Mouse (Mus musculus): ENCODE measurements around the gene Ten1. TPM values are rescaled to one million over a fixed set of nuclear protein-coding genes. Genes with fewer than 3 reads are reported as not detected.

The Ten1 gene
- polyA plus RNA-seq, 1 experiment: 70.4 TPM

GRCm38 (mm10) chr11:116221931-116222739, 23.5 kb downstream of the Ten1 start:
- peaks cover 21% of the 10 kb centered on the region for H3K4me1 ChIP-seq (ENCODE audit: control insufficient read depth, insufficient read depth, low read length)
- no peak for TF ChIP-seq POLR2A (IDR thresholded peaks at IDR 0.05; ENCODE audit: borderline replicate concordance, low read depth, low read length)
- TF ChIP-seq CTCF (IDR thresholded peaks at IDR 0.05; ENCODE audit: low read depth, low read length): no peak
- H3K27ac ChIP-seq (ENCODE audit: insufficient read depth, low read depth, low read length): no peak overlapping the region
- peak overlapping the region; percentile 41 for H3K4me3 ChIP-seq (ENCODE audit: insufficient read depth, low read length)

- Histone ChIP-seq H3K4me3 (ENCODE audit: insufficient read depth, low read length) (peak overlapping the region; percentile 41), H3K27ac (ENCODE audit: insufficient read depth, low read depth, low read length) (no peak overlapping the region), H3K4me1 (ENCODE audit: control insufficient read depth, insufficient read depth, low read length) (peaks cover 21% of the 10 kb centered on the region)
- no peak for TF ChIP-seq POLR2A (IDR thresholded peaks at IDR 0.05; ENCODE audit: borderline replicate concordance, low read depth, low read length)
- no peak for TF ChIP-seq CTCF (IDR thresholded peaks at IDR 0.05; ENCODE audit: low read depth, low read length)
These were observed 24.0 kb downstream of the Ten1 start for GRCm38 (mm10) chr11:116222740-116223059.

DNA sequence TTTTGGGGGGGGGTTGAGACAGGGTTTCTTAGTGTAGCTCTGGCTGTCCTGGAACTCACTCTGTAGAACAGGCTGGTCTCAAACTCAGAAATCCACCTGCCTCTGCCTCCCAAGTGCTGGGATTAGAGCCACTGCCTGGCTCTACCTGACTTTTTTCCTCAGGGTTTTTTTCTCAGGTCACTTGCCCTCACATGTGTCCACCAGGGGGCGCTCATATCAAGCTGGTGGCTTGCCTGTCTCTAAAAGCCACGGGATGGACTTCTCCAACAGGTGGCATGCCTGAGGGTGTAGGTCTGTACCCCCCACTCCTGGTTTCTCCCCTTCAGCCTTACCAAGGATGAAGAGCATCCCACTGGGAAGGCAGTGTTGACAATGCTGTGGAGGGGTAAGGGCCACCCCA, 27.8 kb downstream of the Ten1 start:
- Histone ChIP-seq H3K4me1 (ENCODE audit: control insufficient read depth, insufficient read depth, low read length) (no peaks in the 10 kb centered on the region), H3K4me3 (ENCODE audit: insufficient read depth, low read length) (no peak overlapping the region), H3K27ac (ENCODE audit: insufficient read depth, low read depth, low read length) (no peak overlapping the region)
- TF ChIP-seq POLR2A (IDR thresholded peaks at IDR 0.05; ENCODE audit: borderline replicate concordance, low read depth, low read length) (no peak), CTCF (IDR thresholded peaks at IDR 0.05; ENCODE audit: low read depth, low read length) (peak; percentile 97)

DNA sequence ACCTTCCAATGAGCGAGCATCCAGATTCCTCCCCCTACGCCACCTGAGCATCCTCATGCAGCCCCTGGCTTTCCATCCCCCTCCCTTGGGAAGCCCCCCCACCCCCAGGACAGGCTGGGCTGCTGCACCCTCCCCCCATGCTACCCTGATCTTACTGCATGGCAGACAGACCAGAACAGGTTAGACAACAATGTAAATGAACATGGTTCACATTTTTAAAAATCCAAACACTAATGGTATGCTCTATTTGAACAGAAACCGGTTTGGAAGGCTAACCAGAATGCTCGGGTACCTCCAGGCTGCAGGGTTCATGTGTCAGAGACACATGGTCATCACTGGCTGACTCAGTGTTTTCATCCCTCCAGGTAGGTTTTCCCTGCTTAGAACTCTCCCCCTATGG, 30.0 kb downstream of the Ten1 start:
- no peak overlapping the region for H3K27ac ChIP-seq (ENCODE audit: insufficient read depth, low read depth, low read length)
- TF ChIP-seq POLR2A (IDR thresholded peaks at IDR 0.05; ENCODE audit: borderline replicate concordance, low read depth, low read length) (no peak), CTCF (IDR thresholded peaks at IDR 0.05; ENCODE audit: low read depth, low read length) (no peak)
- no peaks in the 10 kb centered on the region for H3K4me1 ChIP-seq (ENCODE audit: control insufficient read depth, insufficient read depth, low read length)
- no peak overlapping the region for H3K4me3 ChIP-seq (ENCODE audit: insufficient read depth, low read length)

DNA sequence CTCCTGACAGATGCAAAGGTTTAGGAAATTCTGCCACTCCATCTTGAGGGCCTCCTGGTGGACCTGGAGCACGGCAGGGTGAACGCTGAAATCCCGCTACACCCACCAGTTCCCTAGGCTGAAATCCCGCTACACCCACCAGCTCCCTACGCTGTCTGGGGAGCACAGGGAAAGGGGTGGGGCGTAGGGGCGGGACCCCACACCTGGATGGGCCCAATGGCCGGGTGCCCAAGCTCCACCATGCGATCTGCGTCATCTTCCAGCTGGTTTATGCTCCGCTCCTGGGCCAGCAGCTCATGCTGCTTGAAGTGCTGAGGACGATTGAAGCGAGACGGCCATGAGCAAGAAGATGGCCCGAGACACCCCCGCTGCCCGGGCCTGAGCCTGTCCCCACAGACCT, 33.8 kb downstream of the Ten1 start:
- Histone ChIP-seq H3K27ac (ENCODE audit: insufficient read depth, low read depth, low read length) (no peak overlapping the region), H3K4me3 (ENCODE audit: insufficient read depth, low read length) (no peak overlapping the region), H3K4me1 (ENCODE audit: control insufficient read depth, insufficient read depth, low read length) (no peaks in the 10 kb centered on the region)
- no peak for TF ChIP-seq CTCF (IDR thresholded peaks at IDR 0.05; ENCODE audit: low read depth, low read length)
- TF ChIP-seq POLR2A (IDR thresholded peaks at IDR 0.05; ENCODE audit: borderline replicate concordance, low read depth, low read length): no peak

GRCm38 (mm10) chr11:116234901-116235300, 36.2 kb downstream of the Ten1 start:
- Histone ChIP-seq H3K4me1 (ENCODE audit: control insufficient read depth, insufficient read depth, low read length) (no peaks in the 10 kb centered on the region), H3K27ac (ENCODE audit: insufficient read depth, low read depth, low read length) (no peak overlapping the region), H3K4me3 (ENCODE audit: insufficient read depth, low read length) (no peak overlapping the region)
- TF ChIP-seq POLR2A (IDR thresholded peaks at IDR 0.05; ENCODE audit: borderline replicate concordance, low read depth, low read length) (no peak), CTCF (IDR thresholded peaks at IDR 0.05; ENCODE audit: low read depth, low read length) (no peak)

GRCm38 (mm10) chr11:116237742-116238395, 39.2 kb downstream of the Ten1 start, which contains the start of gene Evpl:
TSS of gene Evpl (minus strand) at chr11:116238077.
- Histone ChIP-seq H3K4me1 (ENCODE audit: control insufficient read depth, insufficient read depth, low read length) (no peaks in the 10 kb centered on the region), H3K27ac (ENCODE audit: insufficient read depth, low read depth, low read length) (no peak within 1 kb of the TSS), H3K4me3 (ENCODE audit: insufficient read depth, low read length) (no peak within 1 kb of the TSS)
- TF ChIP-seq CTCF (IDR thresholded peaks at IDR 0.05; ENCODE audit: low read depth, low read length) (no peak), POLR2A (IDR thresholded peaks at IDR 0.05; ENCODE audit: borderline replicate concordance, low read depth, low read length) (no peak)

- Histone ChIP-seq H3K4me1 (ENCODE audit: control insufficient read depth, insufficient read depth, low read length) (no peaks in the 10 kb centered on the region), H3K4me3 (ENCODE audit: insufficient read depth, low read length) (no peak overlapping the region), H3K27ac (ENCODE audit: insufficient read depth, low read depth, low read length) (no peak overlapping the region)
- TF ChIP-seq CTCF (IDR thresholded peaks at IDR 0.05; ENCODE audit: low read depth, low read length) (no peak), POLR2A (IDR thresholded peaks at IDR 0.05; ENCODE audit: borderline replicate concordance, low read depth, low read length) (no peak)
These were observed 41.1 kb downstream of the Ten1 start for GRCm38 (mm10) chr11:116239797-116240196.

DNA sequence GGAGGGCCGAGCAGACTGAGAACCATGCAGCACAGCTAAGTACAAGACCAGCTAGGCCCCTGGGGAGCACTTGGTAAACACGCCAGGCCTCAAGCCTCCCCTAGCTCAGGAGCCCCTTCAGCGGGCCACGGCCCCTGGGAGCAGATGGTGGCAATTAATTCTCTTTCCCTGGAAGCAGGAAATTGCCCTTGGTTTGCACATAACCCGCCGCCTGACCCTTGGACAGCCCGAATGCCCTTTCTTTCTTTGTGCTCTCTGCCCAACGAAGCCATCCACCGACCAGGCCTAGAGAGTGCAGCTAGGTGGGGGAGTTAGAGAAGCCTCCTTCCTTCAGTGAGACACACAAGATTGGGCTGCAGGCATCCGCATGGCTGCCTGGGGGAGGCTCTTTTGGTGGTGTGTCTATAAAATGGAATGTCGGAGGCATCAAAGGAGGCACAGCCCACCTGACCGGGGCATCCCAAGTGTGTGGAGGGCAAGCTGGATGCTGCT, 43.1 kb downstream of the Ten1 start:
- TF ChIP-seq POLR2A (IDR thresholded peaks at IDR 0.05; ENCODE audit: borderline replicate concordance, low read depth, low read length) (no peak), CTCF (IDR thresholded peaks at IDR 0.05; ENCODE audit: low read depth, low read length) (no peak)
- H3K4me1 ChIP-seq (ENCODE audit: control insufficient read depth, insufficient read depth, low read length): no peaks in the 10 kb centered on the region
- no peak overlapping the region for H3K27ac ChIP-seq (ENCODE audit: insufficient read depth, low read depth, low read length)
- H3K4me3 ChIP-seq (ENCODE audit: insufficient read depth, low read length): no peak overlapping the region

- Histone ChIP-seq H3K4me3 (ENCODE audit: insufficient read depth, low read length) (no peak overlapping the region), H3K27ac (ENCODE audit: insufficient read depth, low read depth, low read length) (no peak overlapping the region), H3K4me1 (ENCODE audit: control insufficient read depth, insufficient read depth, low read length) (no peaks in the 10 kb centered on the region)
- no peak for TF ChIP-seq POLR2A (IDR thresholded peaks at IDR 0.05; ENCODE audit: borderline replicate concordance, low read depth, low read length)
- TF ChIP-seq CTCF (IDR thresholded peaks at IDR 0.05; ENCODE audit: low read depth, low read length): no peak
These were observed 45.9 kb downstream of the Ten1 start for GRCm38 (mm10) chr11:116244580-116244979.

Data from bone marrow macrophage, adult 2 months (primary cell).